Mouse (Mus musculus): ENCODE data around the gene Gper1.

- no peak for TF ChIP-seq CTCF (IDR thresholded peaks at IDR 0.05; ENCODE audit: borderline replicate concordance, extremely low read depth, insufficient read depth, insufficient read length)
- no peak for TF ChIP-seq POLR2A (IDR thresholded peaks at IDR 0.05; ENCODE audit: borderline replicate concordance, extremely low read depth, insufficient read depth, insufficient read length, poor library complexity, severe bottlenecking)
These were observed 31.5 kb upstream of the Gper1 start for GRCm38 (mm10) chr5:139391309-139391990.
